Mouse (Mus musculus): ENCODE results near the gene Rtkn. TPM values are rescaled to one million over a fixed set of nuclear protein-coding genes. Genes with fewer than 3 reads are reported as not detected.
A peak's percentile ranks its signal among the peaks of the same experiment; 100 is the strongest.

The Rtkn gene
- total and polyA plus RNA-seq, 3 experiments: 0.47 to 1.3 (median 0.68) TPM

DNA sequence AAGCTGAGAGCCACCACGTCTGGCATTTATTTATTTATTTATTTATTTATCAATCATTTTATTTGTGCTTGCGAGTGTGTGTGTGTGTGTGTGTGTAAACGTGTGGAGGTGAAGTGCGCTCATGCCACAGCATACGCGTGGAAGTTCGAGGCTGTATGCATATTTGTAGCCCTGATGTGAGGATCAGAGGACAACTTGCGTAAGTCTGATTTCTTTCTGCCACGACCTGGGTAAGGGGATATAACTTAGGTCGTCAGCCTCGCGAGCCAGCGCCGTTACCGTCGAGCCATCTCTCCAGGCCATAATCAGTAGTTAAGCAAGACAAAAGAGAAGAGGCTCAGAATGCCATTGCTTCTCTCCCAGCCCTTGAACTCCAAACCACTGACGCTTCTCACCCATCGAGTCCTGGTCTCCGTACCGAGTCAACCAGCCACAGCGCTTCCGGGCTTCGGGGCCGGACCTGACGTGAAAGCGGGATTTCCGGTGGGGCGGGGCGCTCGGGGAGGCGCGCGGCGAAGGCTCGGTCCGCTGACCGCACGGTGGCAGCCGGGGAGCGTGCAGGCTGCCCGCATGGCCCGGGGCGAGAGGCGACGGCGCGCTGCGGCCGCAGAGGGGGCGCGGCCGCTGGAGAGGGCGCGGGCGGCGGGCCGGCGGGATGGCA is 20.1 kb upstream of the Rtkn start, which contains the start of gene Mogs (continued):
- TF ChIP-seq RAD21 (IDR thresholded peaks at IDR 0.05; ENCODE audit: low read depth, low read length) (peak; percentile 58), UBTF (IDR thresholded peaks at IDR 0.05; ENCODE audit: low read depth, low read length) (no peak), NRF1 (IDR thresholded peaks at IDR 0.05; ENCODE audit: low read depth, low read length) (peak; percentile 51), CHD2 (IDR thresholded peaks at IDR 0.05; ENCODE audit: low read length) (0 out of 2 replicates have a peak, but pooled peaks have one; percentile 28), ZC3H11A (IDR thresholded peaks at IDR 0.05; ENCODE audit: low read depth, low read length) (no peak), JUN (IDR thresholded peaks at IDR 0.05; ENCODE audit: insufficient read depth, low read depth, low read length) (no peak), NELFE (IDR thresholded peaks at IDR 0.05; ENCODE audit: low read depth, low read length) (peak; percentile 98), POLR2AphosphoS2 (IDR thresholded peaks at IDR 0.05; ENCODE audit: low read depth, low read length) (peak; percentile 86; the same call in 1 of the 2 replicates), HCFC1 (IDR thresholded peaks at IDR 0.05; ENCODE audit: low read depth, low read length) (peak; percentile 81), PAX5 (IDR thresholded peaks at IDR 0.05; ENCODE audit: low read length) (no peak), USF1 (IDR thresholded peaks at IDR 0.05; ENCODE audit: low read depth, low read length) (no peak), CTCF (conservative IDR thresholded peaks at IDR 0.05 in 1 of 2, IDR thresholded peaks at IDR 0.05 in 1 of 2; ENCODE audit: low read depth in 2 of 2, low read length in 2 of 2) (peak in 1 of 2 experiments; percentile 63; a peak in 2 of 4 replicates), USF2 (conservative IDR thresholded peaks at IDR 0.05; ENCODE audit: low read depth, low read length) (no peak), MAFK (IDR thresholded peaks at IDR 0.05; ENCODE audit: insufficient replicate concordance, low read length) (no peak), ZKSCAN1 (IDR thresholded peaks at IDR 0.05; ENCODE audit: borderline replicate concordance, low read depth, low read length) (no peak), ELF1 (IDR thresholded peaks at IDR 0.05; ENCODE audit: low read depth, low read length) (peak; percentile 98), MXI1 (IDR thresholded peaks at IDR 0.05; ENCODE audit: low read depth, low read length) (peak; percentile 89), ZMIZ1 (IDR thresholded peaks at IDR 0.05; ENCODE audit: low read depth, low read length) (peak; percentile 85), ETS1 (conservative IDR thresholded peaks at IDR 0.05; ENCODE audit: low read depth, low read length) (peak; percentile 32; the same call in 1 of the 2 replicates), SIN3A (IDR thresholded peaks at IDR 0.05; ENCODE audit: low read length) (peak; percentile 91)

DNA sequence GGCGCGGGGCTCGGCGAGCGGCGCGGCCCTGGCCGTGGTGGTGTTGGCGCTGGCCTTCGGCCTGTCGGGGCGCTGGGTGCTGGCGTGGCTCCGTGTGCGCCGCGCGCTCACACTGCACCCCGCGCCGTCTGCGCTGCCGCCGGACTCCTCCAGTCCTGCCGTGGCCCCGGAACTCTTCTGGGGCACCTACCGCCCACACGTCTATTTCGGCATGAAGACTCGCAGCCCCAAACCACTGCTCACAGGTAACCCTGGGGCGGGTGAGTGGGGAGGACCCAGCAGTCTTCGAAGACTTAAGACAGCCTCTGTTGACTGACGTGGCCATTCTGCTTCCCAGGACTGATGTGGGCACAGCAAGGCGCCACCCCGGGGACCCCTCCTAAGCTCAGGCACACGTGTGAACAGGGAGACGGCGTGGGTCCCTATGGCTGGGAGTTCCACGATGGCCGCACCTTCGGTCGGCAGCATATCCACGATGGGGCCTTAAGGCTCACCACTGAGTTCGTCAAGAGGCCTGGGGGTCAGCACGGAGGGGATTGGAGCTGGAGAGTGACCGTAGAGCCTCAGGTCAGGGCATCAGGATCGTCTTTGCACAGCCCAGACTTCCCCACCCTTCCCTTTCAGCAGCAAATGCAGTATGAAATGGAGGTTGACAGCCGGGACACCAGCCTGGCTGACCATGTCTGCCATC is 19.4 kb upstream of the Rtkn start:
- in situ Hi-C loops (cut with MboI; ENCODE audit: low pct_ligation_motif_present, low pct_unique_long_range_greater_than_20kb, low sequenced_read_pairs) (loop anchor here (5.0 kb wide), 1 partner anchor 41 kb away; the partner anchor contains the start of genes 1700003E16Rik and Wdr54), dilution Hi-C loops (cut with MboI; ENCODE audit: extremely low pct_ligation_motif_present, extremely low pct_unique_long_range_greater_than_20kb, low sequenced_read_pairs) (no loop called here)
- H3K9ac ChIP-seq (ENCODE audit: insufficient read depth, low read depth): peak overlapping the region; percentile 82
- no peak for TF ChIP-seq MAZ (IDR thresholded peaks at IDR 0.05; ENCODE audit: low read depth, low read length)
- peak; percentile 13; the same call in 1 of the 2 replicates for TF ChIP-seq MXI1 (IDR thresholded peaks at IDR 0.05; ENCODE audit: low read depth, low read length)
- H3K9me3 ChIP-seq (replicated peaks; ENCODE audit: low read length): no peaks in the 10 kb centered on the region
- H3K79me2 ChIP-seq (replicated peaks; ENCODE audit: control insufficient read depth, extremely low read depth, insufficient read depth, poor library complexity, severe bottlenecking): peaks cover 24% of the 10 kb centered on the region
- peaks cover 18 to 43% of the 10 kb centered on the region in 2 experiments for H3K36me3 ChIP-seq (replicated peaks in 1 of 2; ENCODE audit: control insufficient read depth in 1 of 2, insufficient read depth in 1 of 2, low read length in 1 of 2)
- 0 out of 2 replicates have a peak overlapping the region, but pooled peaks have one; percentile 17 for H3K27ac ChIP-seq (ENCODE audit: insufficient read depth, low read depth)
- DNase-seq (ENCODE audit: extremely low read depth): no peak
- no peaks in the 10 kb centered on the region for H3K27me3 ChIP-seq (replicated peaks)
- H3K4me3 ChIP-seq (replicated peaks in 1 of 3; ENCODE audit: low read depth in 2 of 3, low read length in 2 of 3, poor library complexity in 1 of 3): peak overlapping the region; percentile 80 to 94 (median 83)
- peaks cover 30 to 74% of the 10 kb centered on the region in 2 experiments for H3K4me1 ChIP-seq (ENCODE audit: control insufficient read depth in 1 of 2, insufficient read depth in 2 of 2)
- peak overlapping the region; percentile 75 for H3K4me2 ChIP-seq (ENCODE audit: insufficient read depth, low read depth, poor library complexity, severe bottlenecking)

Data from CH12.LX (cell line).